Mouse (Mus musculus) cerebellum, adult 2 months (tissue): ENCODE measurements around the gene Arl11. TPM values are rescaled to one million over a fixed set of nuclear protein-coding genes. Genes with fewer than 3 reads are reported as not detected.

Experiments used
- DNase-seq, 2 experiments: peaks; one replicate each; pipeline ENCODE4 v3.0.0; 2021
- H3K27ac ChIP-seq: fragments of 200-500 bp; 2 replicates; pipeline ENCODE4 v1.5.1; 2012; ENCODE audit warnings: low read length, control low read depth, inconsistent platforms; ENCODE audit not compliant: insufficient read depth
- H3K27me3 ChIP-seq: fragments of 200-500 bp; 2 replicates; pipeline ENCODE4 v1.6.1; 2012; ENCODE audit warnings: inconsistent platforms, mild to moderate bottlenecking, low read length, moderate library complexity; ENCODE audit not compliant: control insufficient read depth, insufficient read depth
- H3K4me1 ChIP-seq: fragments of 200-500 bp; 2 replicates; pipeline ENCODE4 v1.6.1; 2011; ENCODE audit warnings: low read length; ENCODE audit not compliant: control insufficient read depth, insufficient read depth
- H3K4me3 ChIP-seq: fragments of 200-500 bp; replicated peaks from 2 replicates; pipeline ENCODE3; 2011; ENCODE audit warnings: mild to moderate bottlenecking, low read depth, low read length, control low read depth; ENCODE audit not compliant: insufficient read depth
- CTCF ChIP-seq: fragments of 200-500 bp; IDR thresholded peaks from 2 replicates; pipeline ENCODE4 v1.5.1; 2011; ENCODE audit warnings: low read depth, mild to moderate bottlenecking, control low read depth, low read length, moderate library complexity, borderline replicate concordance; ENCODE audit not compliant: insufficient read depth
- POLR2A ChIP-seq: fragments of 200-500 bp; IDR thresholded peaks from 2 replicates; pipeline ENCODE4 v1.6.1; 2011; ENCODE audit warnings: low read length, control low read depth, borderline replicate concordance; ENCODE audit not compliant: insufficient read depth
- WGBS: fragments of 180-500 bp; shearing (Covaris S2); methylation state at CpG from one replicate; pipeline ENCODE4 v1.1.7; 2018; 5-methylcytosine and 5-hydroxymethylcytosine counted together
- polyA plus RNA-seq: library from polyadenylated mRNA; depleted of rRNA; stranded (reverse); fragments of >200 nt; gene quantifications from 2 replicates; pipeline ENCODE4 v1.2.3, GENCODE M21; 2012

Arl11 gene
- polyA plus RNA-seq, 1 experiment = 0.75 TPM

- H3K4me1 ChIP-seq = peaks cover 15% of the 10 kb centered on the region
- no peaks in the 10 kb centered on the region for H3K27me3 ChIP-seq
- peak overlapping the region; percentile 24 for H3K4me3 ChIP-seq
- DNase-seq = peak; percentile 84 to 86
- H3K27ac ChIP-seq = peak overlapping the region; percentile 47
- TF ChIP-seq POLR2A (no peak), CTCF (peak; percentile 91)
- under 1% methylated on average over 13 of the region's 13 CpGs for WGBS
Measured at GRCm38 (mm10) chr14:61330996-61331561, 21.5 kb downstream of the Arl11 start.

GRCm38 (mm10) chr14:61339381-61339780, 29.8 kb downstream of the Arl11 start:
- Histone ChIP-seq H3K4me3 (no peak overlapping the region), H3K27ac (no peak overlapping the region), H3K4me1 (no peaks in the 10 kb centered on the region), H3K27me3 (no peaks in the 10 kb centered on the region)
- TF ChIP-seq CTCF = no peak
- TF ChIP-seq POLR2A = no peak
- WGBS = 85% methylated on average over 4 of the region's 4 CpGs
- no peak for DNase-seq

GRCm38 (mm10) chr14:61344590-61344989, 35.0 kb downstream of the Arl11 start:
- H3K27me3 ChIP-seq = no peaks in the 10 kb centered on the region
- no peak for DNase-seq
- no peaks in the 10 kb centered on the region for H3K4me1 ChIP-seq
- WGBS = 84% methylated on average over 5 of the region's 5 CpGs
- no peak overlapping the region for H3K27ac ChIP-seq
- H3K4me3 ChIP-seq = no peak overlapping the region
- TF ChIP-seq CTCF = no peak
- TF ChIP-seq POLR2A = no peak

GRCm38 (mm10) chr14:61346827-61347698, 37.5 kb downstream of the Arl11 start:
- peak; percentile 37 to 48 for DNase-seq
- TF ChIP-seq POLR2A (no peak), CTCF (peak; percentile 76)
- no peak overlapping the region for H3K27ac ChIP-seq
- 45% methylated on average over 10 of the region's 10 CpGs for WGBS
- H3K27me3 ChIP-seq = no peaks in the 10 kb centered on the region
- no peak overlapping the region for H3K4me3 ChIP-seq
- no peaks in the 10 kb centered on the region for H3K4me1 ChIP-seq

DNA sequence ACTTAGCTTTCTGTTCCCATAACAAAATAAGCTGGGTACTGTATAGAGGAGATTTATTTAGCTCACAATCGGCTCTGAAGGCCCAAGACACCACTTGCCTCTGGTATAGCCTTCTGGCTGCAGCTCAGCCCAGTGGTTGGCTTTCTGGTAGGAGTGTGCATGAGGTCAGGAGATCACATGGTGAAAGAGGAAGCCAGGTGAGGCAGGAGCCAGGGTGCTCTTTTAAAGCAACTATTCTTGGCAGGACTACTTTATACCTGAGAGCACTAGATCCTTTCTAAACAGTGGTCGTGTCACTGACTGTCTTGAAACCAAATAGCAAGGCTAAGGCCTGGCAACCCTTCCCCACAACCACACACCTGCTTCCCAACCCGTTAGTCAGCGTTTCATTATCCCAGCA, 40.3 kb downstream of the Arl11 start:
- TF ChIP-seq CTCF (no peak), POLR2A (no peak)
- no peak for DNase-seq
- H3K27me3 ChIP-seq = no peaks in the 10 kb centered on the region
- no peaks in the 10 kb centered on the region for H3K4me1 ChIP-seq
- no peak overlapping the region for H3K4me3 ChIP-seq
- no peak overlapping the region for H3K27ac ChIP-seq
- WGBS = 92% methylated on average over 4 of the region's 4 CpGs

- no peak for TF ChIP-seq POLR2A
- no peak for TF ChIP-seq CTCF
- H3K4me1 ChIP-seq = no peaks in the 10 kb centered on the region
- H3K27me3 ChIP-seq = no peaks in the 10 kb centered on the region
- no peak overlapping the region for H3K4me3 ChIP-seq
- 59% methylated on average over 6 of the region's 6 CpGs for WGBS
- H3K27ac ChIP-seq = no peak overlapping the region
- DNase-seq = no peak
Measured at GRCm38 (mm10) chr14:61350808-61351207, 41.3 kb downstream of the Arl11 start.

GRCm38 (mm10) chr14:61354251-61355235, 45.0 kb downstream of the Arl11 start:
- H3K27me3 ChIP-seq = no peaks in the 10 kb centered on the region
- whole genome bisulfite sequencing = 51% methylated on average over 10 of the region's 10 CpGs

More at GRCm38 (mm10) chr14:61354251-61355235, 45.0 kb downstream of the Arl11 start:
- TF ChIP-seq POLR2A = no peak
- no peak for TF ChIP-seq CTCF
- DNase-seq = peak in 1 of 2 experiments; percentile 11
- Histone ChIP-seq H3K4me1 (no peaks in the 10 kb centered on the region), H3K4me3 (no peak overlapping the region), H3K27ac (no peak overlapping the region)
